Mouse (Mus musculus) heart, postnatal 14 days (tissue): ENCODE measurements around the gene Txn1. TPM values are rescaled to one million over a fixed set of nuclear protein-coding genes. Genes with fewer than 3 reads are reported as not detected.

Source experiments
- DNase-seq, 2 experiments: peaks; one replicate each; pipeline ENCODE4 v3.0.0; 2021 to 2022
- intact Hi-C: fragments of 180-260 bp; cut with DNase I; formaldehyde crosslinking; loops from one replicate; pipeline ENCODE4 v1.15.1; 2025
- total RNA-seq, 2 experiments: library from RNA; stranded (reverse); gene quantifications; 2 replicates each; pipeline ENCODE4 v1.2.3; 2021

The Txn1 gene
- total RNA-seq, 2 experiments from 2014 or later: 129 to 140 TPM

- DNase-seq: no peak
- intact Hi-C loops: loop anchor here (1.0 to 10.0 kb wide), 4 partner anchors 231 to 530 kb away; no protein-coding TSS in a partner anchor
These were observed 51.6 kb downstream of the Txn1 start for GRCm38 (mm10) chr4:57904638-57905037.

GRCm38 (mm10) chr4:57904211-57904610, 52.0 kb downstream of the Txn1 start:
- DNase-seq: peak; percentile 76 to 83

GRCm38 (mm10) chr4:57902619-57903018, 53.6 kb downstream of the Txn1 start:
- intact Hi-C loops: loop anchor here (5.0 to 10.0 kb wide), 3 partner anchors 352 to 528 kb away; no protein-coding TSS in a partner anchor
- no peak for DNase-seq

More at GRCm38 (mm10) chr4:57904211-57904610, 52.0 kb downstream of the Txn1 start:
- intact Hi-C loops: loop anchor here (1.0 to 10.0 kb wide), 4 partner anchors 231 to 529 kb away; no protein-coding TSS in a partner anchor

DNA sequence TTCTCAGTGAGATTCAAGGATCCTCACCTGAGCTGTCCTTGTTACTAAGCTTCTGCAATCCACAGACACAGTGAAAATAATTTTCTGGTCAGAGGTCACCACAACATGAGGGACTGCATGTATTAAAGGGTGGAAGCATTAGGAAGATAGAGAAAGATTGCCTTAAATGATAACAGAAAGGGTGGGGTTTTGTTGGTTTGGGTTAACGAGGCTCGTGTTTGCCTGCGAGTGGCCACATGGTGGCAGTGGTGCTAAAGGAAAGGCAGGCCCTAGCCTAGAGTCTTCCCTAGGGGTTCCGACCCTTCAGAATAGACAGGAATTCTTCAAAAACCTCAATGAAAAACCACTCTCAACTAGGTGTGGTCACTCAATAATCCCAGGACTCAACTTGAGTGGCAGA, 55.0 kb downstream of the Txn1 start:
- peak; percentile 50 to 63 for DNase-seq
- intact Hi-C loops: loop anchor here (1.0 to 10.0 kb wide), 4 partner anchors 178 to 526 kb away; no protein-coding TSS in a partner anchor

DNA sequence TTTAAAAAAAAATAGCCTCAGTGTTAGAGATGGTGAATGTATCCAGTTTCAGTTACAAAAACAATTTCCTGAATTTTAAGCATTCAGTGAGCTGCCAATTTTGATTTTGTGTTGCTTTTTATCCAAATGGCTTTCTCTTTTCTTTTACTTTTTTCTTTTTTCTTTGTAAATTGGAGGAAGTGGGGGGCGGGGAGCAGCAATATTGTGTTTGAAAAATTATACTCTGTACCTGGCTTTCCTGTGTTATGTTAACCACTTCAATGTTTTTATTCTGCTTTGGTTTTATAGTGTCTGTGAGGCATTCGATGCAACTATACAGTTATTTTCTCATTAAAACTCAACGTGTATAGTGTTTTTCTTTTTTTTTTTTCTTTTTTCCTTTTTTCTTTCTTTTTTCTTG, 59.6 kb downstream of the Txn1 start:
- intact Hi-C loops: no loop called here
- no peak for DNase-seq

GRCm38 (mm10) chr4:57895902-57896301, 60.3 kb downstream of the Txn1 start:
- DNase-seq: no peak
- intact Hi-C loops: no loop called here

DNA sequence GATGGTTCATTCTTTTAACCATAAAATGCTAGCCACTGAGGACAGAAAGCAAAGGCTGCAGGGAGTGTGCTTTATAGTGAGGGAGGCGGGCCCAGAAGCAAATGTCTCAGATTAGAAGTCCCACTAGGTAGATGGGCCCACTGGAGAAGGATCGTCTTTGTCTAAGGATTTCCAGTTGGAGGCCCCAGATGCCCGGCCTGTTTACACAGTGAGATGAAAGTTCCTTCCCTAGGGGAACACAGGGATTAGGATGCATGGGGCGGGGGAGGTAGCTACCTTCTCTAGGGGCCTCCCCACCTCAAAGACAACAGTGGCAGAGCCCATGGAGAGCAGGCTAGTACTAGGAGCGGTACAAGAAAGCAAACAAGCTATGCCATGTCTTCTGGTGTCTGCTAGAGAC, 61.1 kb downstream of the Txn1 start:
- intact Hi-C loops: no loop called here
- no peak for DNase-seq

Other genes with a start within 250 kb of the Txn1 start
- 100 to 1,000 TPM; 110 to 116 TPM for gene Akap2, start 238.8 kb downstream of the Txn1 start, total RNA-seq
- under 1 TPM; 0.20 to 0.43 TPM for gene D630039A03Rik, start 40.1 kb downstream of the Txn1 start, total RNA-seq
- gene Txndc8, start 52.7 kb upstream of the Txn1 start, total RNA-seq: not detected